Mouse (Mus musculus) c-Kit-positive CD71-positive TER-119-negative erythroid progenitor cells, embryonic 14.5 days (primary cell): Measurements from ENCODE around the gene Uimc1.

Experiments
- DNase-seq: peaks from one replicate; pipeline ENCODE4 v3.0.0-alpha.2; 2013; ENCODE audit warnings: low read depth

Gene Uimc1

DNA sequence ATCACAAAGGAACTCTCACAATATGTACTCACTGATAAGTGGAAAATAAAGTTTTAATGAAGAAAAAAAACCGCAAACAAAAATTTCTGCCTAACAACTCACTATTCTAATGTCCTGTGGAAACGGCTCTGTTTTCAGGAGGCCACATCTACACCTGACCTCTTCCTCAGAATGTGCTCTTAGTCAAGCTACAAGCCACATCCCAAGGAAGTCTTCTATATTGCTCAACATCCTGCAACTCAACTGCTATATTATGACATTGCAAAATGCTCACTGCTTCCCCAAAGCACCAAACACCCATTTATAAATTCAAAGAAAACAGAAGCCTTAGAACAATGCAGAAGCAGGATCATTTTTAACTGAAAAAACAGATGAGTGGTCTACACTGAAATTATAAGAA is 60.1 kb downstream of the Uimc1 start:
- no peak for DNase-seq

DNA sequence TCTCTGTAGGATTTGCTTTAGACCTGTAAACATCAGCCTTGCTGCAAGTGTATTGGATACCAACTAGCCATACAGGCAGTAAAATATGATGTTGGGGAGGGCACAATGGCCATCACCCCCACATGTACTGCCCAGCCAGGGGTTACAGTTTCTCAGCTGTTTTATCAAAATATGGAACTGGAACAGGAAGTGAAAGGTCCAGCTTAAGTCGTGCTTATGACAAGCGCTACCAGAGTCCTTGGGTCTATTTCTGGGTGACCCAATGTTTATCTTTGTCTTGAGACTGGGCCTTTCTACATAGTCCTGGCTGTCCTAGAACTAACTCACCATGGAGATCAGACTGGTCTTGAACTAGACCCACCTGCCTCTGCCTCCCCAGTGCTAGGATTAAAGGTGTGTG is 75.9 kb downstream of the Uimc1 start:
- no peak for DNase-seq

DNA sequence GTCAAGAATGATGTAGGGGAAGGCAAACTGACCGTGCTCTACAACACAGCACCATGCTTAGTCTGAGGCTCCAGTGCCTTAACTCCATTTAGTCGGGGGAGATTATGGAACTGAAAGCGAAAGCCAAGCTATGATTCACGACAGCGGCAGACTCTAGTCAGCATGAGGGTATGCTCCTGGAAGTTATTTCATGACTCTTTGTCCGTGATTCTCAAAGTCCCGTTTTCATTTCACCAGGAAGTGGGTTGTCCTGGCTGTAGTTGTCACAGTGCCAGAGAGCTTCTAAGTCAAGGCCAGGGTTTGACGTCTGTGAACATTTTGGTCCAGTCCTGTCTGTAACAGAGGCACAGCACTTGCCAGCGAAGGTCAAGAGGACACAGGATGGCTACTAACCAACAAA is 77.4 kb downstream of the Uimc1 start:
- DNase-seq = no peak

DNA sequence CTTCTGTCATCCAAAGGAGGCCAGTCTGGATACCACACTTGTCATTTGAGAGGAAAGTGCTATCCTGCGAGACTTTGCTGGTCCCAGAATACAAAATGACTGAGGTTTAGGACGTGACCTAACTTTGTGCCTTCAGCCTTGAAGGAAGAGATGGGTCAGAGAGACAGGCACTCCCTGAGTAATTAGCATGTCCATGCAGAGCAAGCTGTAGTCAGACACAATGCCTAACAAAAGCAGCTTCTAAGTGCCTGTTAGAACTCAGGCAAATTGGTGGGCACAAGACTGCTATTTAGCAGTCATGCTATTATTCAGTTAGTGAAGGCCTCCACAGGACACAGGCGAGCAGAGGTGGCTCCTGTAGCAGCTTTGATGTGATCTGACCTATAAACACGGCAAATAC is 77.8 kb downstream of the Uimc1 start:
- no peak for DNase-seq

DNA sequence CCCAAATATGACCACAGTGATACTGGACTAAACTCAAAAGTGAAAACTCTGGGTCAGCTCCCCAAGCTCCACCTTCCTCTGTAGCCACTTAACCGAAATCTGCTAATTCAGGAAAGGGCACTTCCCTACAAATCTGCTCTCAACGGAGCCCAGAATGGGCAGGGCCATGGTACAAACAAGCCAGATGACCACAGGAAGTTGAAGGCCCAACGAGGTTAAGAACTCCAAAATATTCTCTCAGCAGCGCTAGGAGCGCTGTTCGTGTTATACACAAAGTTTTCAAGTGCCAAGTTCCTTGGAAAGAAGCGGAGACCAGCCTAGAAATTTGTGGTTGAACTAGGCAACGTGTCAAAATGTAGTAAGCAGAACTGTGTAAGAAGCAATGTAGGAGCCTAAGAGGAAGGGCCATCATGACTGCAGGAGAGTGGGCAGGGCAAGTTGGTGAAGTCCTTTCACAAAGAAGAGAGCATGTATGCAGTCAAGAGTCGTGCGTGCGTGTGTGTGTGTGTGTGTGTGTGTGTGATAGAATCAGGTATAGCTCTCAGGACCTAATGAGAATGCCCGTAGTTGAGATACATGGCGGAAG is 78.8 kb downstream of the Uimc1 start, which contains the start of gene Hk3:
Gene Hk3 (minus strand): TSS at position 192 of the 586 bp plus-strand sequence.
- no peak for DNase-seq

DNA sequence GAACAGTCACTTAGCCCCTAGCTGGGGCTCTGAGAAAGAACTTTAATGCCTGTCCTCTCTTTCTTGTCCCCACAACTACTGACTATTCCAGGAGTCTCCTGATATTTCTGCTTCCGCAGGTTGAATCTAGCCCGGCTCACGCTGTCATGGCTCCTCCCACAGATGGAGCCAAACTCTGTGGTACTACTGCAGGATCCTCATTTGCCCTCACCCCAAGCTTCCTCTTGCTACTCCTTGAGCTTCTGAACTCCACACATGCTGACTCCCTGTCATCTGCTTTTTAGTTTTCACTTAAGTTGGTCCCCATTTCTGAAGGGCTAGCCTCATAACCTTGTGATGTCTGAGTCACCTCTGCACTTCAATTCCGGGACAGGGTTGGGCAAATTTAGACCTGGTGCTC is 80.0 kb downstream of the Uimc1 start:
- no peak for DNase-seq

DNA sequence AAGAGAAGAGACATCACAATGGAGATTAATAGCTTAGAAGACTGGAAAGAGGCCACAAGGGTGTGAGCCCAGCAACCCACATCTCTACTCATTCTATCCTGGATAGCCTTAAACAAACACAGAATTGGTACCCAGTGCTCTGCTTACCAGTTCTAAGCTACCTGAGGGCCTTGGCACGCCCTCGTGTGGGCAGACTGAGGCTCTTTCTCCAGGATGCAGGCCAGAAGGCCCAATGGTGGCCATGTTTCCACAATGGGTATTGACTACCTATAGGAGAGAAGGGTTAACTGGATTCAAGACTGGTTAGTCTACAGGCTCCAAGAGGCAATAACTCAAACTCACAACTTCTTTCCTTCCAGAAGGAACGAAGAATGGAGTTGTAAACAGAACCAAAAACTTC is 80.9 kb downstream of the Uimc1 start:
- no peak for DNase-seq

DNA sequence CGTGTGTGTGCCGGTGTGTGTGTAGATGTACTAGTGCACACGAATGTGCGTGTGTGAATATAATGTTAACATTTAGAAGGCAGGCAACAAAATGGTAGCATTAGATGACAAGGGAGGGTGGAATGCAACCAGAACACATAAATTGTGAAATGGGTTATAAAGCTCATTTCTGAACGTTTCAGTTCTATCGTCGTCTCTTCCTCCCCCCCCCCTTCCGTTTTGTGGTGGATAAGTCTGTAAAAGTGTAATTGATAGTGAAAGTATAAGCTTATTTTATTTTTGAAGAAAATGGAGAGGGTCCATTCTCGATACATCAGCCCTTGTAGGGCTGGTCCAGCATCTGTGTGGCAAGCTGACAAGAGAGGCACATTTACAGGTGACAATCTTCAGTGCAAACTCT is 81.4 kb downstream of the Uimc1 start:
- DNase-seq = no peak

DNA sequence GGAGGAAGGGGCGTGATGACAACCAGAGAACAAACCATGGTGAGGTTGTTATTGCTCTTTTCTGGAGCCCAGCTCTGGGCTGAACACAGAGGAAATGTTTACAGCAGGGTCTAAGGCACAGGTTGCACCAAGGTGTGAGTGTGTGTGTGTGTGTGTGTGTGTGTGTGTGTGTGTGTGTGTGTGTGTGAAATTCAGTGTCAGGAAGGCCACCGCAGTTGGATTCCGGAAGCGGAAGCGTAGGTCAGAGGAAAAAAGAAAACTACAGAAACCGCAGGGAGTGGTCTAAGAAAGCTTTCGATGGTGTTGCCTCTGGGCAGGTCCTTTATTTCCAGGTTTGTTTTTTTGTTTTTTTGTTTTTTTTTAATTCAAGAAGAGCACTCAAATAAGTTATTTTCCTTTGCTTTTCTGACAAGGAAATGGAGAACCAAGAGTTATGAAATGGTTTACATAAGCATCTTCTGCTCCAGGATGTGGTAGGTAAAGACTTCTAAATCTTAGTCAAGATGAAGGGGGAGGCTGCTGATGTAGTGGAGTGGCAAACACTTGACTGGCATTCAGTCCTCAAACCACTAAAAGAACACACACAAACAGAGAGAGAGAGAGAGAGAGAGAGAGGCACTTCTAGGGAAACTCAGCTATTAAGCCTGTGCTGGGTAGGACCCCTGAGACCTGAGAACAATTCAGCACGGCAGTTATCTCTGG is 82.1 kb downstream of the Uimc1 start:
- DNase-seq = no peak

DNA sequence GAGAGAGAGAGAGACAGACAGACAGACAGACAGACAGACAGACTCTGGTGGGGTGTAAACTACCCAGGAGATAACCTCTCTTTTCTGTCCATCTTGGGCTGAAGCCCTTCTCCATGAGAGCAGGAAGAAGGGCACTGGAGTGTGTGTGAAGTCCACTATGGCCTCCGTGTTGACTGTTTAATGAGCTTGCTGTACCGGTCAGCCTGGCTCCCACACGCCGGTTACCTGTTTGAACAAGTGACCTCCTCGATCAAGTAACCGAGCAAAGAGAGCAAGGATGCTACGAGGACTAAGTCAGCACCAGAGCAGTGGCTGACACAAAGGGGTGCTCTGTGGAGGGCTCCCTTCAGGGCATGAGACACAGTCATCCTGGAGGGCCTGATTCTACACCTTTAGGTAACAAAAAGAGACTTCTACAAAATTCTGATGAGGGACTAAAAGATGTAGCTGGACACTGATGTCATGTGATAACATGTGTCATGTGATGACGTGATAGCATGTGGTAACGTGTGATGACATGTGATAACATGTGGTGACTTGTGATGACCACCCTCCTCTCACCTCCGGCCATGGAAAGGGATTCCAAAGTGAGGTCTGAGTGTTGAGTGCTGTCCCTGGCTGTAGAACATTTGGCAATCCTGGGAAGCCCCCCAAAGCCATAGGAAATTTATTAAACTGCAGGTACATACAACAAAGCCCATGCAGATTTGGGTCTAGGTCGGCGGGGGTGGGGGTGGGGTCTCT is 82.8 kb downstream of the Uimc1 start:
- DNase-seq = no peak

DNA sequence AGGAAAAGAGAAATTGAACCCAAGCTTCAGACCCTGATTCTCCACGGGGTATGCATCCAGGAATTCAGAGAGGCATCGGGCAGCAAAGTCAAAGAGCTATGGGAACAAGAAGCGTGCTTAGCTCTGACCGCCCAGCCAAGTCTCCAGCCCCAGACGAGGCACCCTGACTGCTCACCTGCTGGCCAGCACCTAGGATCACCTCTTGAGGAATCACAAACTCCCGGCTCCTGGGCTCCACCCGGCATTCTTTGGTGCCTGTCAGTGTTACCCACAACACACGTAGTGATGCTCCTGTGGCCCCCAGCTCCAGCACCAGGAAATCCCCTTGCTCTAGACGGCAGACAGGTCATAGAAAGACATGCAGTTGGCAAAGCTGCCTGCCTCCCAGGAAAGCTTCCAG is 85.6 kb downstream of the Uimc1 start:
- DNase-seq = no peak

DNA sequence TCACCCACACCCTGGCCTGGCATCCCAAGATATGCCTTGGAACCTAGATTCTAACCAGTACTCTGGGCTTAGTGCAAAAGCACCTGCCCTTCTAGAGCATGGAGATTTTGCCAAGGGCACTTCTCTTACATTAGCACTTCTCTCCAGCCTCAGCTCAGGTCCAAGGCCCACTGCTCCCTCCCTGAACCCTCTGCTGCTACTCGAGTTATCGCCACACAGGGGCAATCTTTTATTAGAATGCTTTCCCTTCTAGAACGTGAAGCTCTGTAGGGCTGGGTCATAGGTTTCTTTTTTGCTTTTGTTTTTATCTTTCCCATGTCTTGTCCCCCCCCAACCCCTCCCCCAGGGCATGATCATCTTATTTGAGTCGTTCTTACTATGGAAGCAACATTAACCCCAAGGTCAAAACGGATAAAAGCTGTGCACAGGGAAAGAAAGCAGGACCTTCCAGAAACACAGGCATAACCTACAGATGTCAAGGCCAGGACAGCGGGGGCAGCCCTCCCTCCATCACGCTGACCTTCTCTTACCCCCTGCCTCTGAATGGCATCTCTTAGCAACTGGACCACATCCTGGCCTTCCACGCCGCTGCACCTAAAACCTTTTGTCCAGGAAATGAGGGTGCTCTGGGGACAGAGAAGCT is 86.3 kb downstream of the Uimc1 start:
- DNase-seq = no peak

DNA sequence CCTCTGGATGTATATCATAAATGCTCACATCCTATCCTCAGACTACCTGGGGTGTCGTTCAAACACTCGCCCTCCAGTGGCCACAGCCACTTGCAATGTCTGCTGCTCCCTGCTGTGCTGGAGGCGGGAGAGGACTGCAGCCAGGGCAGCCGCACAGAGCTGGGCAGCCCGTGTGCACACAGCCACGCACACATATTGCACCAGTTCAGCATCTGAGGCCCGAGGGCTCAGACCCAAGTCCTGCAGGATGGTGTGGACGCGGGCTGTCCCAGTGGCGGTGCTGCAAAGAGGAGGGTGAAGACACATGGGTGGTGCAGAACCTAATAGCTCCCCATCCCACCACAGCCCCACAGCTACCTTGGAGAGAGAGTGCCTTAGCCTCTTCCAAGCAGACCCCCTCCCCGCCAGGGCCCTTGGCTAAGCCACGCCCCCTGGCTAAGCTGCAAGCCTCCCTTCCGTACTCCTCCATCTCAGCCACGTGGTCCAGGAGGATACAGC is 88.1 kb downstream of the Uimc1 start:
- no peak for DNase-seq

DNA sequence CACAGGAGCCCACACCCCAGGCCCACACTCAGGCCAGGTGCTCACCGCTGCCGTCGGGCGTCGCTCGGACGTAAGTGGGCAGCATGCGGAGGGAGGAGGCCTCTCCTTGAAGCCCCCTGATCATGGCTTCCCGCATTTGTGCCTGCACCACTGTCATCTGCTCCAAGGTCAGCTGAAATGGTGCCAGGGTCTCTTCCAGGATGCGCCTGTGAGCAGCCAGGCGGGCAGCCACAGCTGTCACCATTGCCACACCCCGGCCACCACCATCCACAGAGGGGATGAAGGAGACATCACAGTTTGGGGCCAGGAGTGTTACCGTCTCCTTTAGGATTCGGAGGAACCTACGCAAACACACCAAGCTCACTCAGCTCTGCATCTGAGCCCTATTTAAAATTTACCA is 89.0 kb downstream of the Uimc1 start:
- no peak for DNase-seq

DNA sequence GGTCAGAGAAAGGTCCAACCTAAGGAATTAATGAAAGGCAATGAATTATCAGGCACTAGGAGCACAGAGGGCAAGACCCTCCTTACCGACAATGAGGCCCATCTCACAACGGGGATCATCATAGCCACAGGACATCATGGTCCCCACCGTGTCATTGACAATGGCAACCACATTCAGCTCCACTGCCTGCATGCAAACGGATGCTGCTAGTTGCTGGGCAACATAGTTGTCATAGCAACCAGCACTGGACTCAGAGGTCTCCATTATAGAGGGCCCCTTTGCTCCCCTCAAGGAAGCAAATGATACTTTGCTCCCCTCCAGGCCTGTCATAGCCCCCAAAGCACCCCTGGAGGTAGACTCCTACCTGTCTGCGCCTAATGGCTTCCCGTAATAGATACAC is 91.5 kb downstream of the Uimc1 start:
- no peak for DNase-seq

DNA sequence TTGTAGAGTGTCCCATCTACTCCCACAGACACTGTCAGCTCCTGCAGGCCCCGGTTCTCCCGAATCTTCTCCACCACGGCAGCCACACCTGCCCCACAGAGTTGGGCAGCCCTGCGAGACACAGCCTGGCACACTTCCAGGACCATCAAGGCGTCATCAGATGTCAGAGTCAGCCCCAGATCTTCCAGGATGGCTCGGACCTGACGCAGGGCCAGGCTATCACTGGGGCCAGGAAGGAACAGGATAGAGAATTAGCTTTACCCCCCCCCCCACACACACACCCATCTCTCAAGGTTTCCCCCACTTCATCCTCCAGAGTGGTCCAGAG is 93.7 kb downstream of the Uimc1 start:
- DNase-seq = no peak

DNA sequence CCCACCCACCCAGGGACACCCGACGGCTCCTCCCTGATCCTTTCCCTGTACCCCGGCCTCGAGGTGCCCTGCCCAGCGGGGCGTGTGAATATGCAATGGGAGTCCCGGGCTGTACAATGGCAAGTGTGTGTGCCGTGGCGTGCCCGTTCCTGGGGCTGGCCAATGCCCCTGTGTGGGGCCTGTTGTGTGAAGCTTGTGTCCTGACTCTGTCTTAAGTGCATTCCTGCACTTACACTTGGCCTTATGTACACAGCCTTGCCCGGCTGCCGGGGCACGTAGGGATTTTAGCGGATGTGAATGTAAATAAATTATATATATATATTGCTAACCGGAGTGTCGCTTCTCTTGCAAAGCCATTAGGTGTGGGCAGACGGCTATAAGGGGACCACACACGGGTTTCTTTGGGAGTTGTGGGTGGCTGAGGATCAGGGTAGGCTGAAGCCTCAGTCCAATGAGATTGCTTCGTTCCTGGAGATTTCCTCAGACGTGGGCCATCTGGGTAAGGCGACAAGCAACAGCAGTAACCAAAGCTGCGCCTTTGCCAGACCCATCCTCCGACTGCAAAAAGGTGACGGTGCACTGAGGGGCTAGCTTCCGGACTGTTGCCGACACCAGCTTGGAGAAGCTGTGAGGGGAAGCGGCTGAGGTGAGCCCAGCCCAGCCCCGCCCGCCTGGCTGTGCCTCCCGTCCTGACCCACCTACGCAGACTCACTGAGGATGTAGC is 94.2 kb downstream of the Uimc1 start:
- DNase-seq = no peak

DNA sequence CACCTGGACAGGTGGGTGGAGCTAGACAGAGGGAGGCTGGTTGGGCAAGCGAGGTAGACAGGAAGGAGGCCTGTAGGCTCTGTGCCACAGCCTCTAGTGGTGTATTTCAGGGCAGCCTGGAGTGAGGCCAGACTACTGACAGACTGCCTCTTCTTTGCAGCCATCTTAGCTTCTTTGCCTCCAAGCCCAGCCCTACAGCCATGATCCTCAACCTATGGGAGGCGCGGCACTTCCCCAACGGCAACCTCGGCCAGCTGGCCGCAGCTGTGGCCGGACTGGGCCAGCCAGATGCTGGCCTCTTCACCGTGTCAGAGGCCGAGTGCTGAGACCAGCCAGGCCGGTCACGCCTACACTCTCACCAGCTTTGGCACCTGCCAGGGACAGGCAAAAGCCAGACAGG is 95.5 kb downstream of the Uimc1 start:
- no peak for DNase-seq

DNA sequence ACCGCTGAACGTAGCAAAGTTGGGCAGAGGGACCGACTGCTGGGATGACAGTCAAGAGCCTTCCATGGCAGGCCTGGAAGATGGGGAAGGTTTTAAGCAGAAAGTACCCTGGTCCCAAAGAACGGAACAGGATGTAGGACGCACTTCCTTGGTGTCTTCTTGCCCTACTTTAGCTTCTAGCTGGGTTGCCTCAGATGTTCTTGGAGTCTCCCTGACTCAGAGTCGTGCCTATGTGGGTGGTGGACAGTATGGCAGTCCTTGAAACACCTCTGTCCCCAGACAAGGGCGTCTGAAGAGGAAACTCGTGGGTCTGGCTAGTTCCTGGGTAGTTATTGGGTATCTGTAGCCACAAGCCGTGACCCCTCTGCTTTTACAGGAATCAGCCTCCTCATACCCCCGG is 98.0 kb downstream of the Uimc1 start:
- no peak for DNase-seq

DNA sequence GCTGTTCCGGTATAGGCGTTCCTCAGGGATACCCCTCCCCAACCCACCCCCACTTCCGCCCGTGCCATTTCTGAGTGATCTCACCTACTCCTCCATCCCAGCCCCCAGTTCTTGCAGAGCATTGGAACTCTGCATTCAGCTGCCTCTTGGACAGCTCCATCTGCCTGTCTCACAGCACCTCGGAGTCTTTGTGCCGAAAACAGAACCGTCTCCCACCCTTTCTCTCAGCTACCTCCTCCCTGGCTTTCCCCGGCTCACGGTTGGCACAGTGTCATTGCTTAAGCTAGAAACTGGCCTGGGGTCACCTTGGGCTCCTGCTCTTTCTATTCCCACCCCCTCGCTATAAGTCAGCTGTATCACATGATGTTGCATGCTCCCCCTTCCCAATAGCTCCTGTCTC is 99.7 kb downstream of the Uimc1 start:
- no peak for DNase-seq

DNA sequence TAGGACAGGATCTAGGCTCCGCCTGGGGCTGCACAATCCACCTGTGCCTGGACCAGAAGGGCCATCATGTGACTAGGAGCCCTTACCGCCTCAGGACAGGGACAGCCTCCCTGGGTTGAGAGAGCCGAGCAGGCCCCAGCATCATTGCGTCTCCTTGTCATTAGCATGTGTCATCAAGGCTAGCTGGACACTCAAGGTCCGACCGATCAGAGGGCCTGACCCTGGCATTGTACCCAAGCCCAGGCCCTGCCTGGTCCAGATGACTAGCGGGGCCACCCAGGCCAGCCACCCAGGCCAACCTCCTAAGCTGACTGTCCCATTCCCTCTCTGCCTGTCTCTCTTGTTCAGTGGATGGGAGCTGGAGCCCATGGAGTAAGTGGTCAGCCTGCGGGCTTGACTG is 102.5 kb downstream of the Uimc1 start:
- DNase-seq = no peak

DNA sequence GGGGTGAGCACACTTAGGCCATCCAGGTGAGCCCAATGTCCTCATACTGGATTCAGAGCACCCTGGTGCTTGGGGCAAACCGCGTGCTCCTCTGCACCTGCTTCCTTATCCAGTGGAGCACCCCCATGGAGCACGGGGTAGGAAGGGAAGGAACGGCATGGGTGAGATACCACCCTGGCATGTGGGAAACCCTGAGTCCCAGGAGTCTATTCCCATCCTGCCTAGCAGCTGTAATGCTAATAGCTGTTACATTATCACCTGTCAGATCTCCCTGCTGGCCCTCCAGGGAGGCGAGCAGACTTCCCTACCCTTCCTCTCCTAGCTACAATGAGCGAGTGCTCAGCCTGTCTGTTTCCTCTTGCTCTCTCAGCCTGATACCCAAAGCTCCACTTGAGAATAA is 104.9 kb downstream of the Uimc1 start:
- no peak for DNase-seq
